Mouse (Mus musculus): ENCODE data around the gene Ect2. TPM values are rescaled to one million over a fixed set of nuclear protein-coding genes. Genes with fewer than 3 reads are reported as not detected.

Ect2 gene
- total RNA-seq, 2 experiments from 2014 or later, result 6.1 to 9.3 TPM

DNA sequence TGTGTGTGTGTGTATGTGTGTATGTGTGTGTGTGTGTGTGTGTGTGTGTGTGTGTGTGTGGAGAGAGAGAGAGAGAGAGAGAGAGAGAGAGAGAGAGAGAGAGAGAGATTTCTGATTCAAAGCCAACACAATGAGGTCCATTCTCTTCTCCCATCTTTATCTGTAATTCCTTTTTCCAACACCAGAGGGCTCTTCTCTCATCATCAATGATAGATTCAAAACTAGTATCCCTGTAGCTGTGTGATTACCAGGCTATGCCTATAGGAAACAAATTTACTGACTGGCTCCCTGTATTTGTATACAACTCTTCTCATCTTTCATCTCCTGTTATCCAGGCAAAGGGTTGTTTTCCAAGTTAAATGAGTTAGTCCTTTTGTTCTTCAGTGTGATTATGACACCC lies 86.5 kb downstream of the Ect2 start:
- DNase-seq, result no peak

DNA sequence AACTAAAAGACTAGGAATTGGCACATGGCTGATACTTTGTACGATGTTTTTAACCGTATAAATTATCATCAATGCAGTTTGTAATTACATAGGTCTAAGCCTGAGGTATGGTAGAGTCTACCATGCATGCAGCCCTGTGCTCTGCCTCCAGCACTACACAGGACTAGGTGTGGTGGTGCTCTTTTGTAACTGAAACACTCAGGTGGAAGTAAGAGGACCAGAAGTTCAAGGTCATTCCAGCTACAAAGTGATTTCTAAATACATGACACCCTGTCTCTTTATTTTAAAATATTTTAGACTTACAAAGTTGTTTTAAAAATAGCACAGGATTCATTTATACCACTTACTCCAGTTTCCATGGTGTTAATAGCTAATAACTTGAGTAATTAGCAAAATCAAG lies 88.8 kb downstream of the Ect2 start:
- no peak for DNase-seq

DNA sequence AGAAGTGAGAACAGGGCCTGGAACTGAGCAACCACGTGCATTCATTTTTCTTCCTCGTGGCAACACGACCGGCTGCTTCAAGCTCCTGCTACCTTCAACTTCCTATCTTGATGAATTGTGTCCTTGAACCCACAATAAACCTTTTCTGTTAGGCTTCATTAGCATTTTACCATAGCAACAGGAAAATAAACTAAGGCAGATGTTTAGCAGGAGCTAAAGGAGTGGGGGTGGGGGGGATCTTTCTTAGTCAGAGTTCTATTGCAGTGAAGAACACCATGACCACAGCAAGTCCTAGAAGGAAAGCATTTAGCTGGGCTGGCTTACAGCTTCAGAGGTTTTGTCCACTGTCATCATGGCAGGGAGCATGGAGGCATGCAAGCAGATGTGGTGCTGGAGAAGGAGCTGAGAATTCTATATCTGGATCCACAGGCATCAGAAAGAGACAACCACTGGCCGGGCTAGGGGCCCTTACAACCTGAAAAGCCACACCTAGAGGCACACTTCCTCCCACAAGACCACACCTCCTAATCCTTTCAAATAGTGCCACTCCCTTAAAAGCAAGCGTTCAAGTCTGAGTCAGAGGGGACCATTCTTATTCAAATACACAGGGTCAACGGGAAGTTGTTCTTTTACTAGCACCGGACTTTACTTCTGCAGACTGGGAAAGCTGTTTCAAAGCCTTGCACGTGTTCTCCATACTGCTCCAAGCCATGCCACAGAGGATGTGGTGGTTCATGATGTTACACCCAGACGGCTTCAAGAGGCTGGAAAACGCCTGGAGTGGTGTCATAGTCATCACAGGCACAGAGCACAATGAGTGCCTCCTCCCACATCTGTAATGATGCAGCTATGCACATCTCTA lies 90.0 kb downstream of the Ect2 start:
- no peak for DNase-seq

DNA sequence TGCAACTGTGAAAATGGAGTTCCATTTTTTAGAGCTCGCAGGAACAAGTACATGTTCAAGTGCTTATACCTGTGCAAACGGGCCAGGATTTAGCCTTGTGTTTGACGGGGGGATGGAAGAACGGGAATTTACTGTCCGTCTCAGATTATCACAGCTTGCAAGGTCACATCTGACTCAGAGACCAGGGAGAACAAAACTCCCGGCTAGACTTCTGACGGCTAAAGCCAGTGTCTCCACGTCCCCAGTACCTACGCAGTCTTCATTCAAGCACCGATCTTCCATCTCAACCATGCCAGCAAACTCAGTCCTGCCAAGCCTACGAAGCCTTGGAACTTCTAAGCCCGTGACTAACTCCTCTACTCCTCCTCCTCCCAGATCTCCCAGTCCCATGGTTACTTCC lies 93.2 kb downstream of the Ect2 start:
- no peak for DNase-seq

DNA sequence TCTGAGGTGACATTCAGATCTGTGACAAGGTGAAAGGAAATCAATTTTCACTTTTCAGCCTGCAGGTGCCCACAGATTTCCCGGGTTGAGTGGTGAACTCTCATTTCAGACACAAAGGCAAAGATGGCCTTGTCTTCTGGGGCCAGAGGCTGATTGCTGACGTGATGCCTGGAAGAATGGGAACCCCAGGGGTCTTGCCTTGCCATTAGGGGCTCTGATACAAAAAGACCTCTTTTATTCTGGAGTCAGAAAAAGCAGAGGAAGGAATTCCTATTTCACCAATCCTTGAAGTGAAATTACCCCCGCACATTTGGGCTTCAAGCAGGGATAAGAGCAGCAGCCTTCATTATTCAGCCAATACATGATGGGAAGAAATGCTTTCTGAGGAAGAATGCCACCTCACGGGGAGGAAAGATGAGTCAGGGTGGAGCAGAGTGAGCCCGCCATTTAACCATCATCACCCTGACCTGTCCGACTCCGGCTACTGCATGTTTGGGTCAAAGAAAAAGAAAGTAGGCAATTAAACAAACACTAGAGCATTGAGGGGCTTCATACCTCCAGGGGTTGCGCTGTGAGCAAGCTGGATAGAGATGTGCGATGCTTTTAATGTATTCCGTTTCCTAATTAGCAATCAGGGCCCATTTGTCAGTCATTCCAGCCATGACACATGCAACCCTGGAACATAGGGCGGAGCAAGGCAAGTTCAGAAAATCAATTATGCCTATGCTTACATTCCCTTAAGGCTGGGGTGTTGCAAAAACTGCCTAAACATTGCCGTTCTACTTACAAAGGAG lies 94.0 kb downstream of the Ect2 start:
- DNase-seq, result no peak

DNA sequence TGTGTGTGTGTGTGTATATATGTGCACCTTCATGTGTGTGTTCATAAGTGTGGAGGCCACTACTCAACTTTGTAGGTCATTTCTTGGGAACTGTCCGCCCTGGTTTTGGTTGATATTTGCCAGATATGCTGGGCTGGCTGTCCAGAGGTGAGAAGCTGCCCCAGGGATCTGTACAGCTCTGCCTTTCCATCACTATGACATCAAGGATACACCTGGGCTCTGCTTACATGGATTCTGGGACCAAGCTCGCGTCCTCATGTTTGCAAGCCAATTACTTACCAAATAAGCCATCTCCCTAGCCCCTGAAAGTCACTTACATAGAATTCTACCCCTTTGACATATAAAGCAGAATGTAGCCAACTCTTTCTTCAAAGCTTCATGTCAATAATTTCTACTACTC lies 98.2 kb downstream of the Ect2 start:
- DNase-seq, result no peak

DNA sequence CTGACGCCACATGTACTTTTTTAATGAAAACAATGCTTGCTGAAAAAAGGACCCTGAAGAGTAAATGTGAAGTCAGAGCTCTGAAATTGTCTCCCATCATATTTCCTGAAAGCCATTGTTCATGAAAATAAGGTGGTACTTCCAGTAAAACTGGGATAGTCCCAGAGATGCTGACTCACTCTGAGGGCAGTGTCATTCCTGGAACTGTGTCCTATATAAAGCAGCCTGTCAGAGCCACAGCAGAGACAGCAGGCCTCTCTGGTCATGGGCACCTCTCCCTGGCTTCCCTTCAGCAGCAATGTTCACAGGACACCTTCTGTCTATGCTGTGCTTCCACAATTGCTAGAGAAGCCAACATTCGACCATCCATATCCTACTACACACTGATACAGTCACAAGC lies 98.9 kb downstream of the Ect2 start:
- DNase-seq, result no peak

Other genes with a start within 250 kb of the Ect2 start
- gene Nceh1, start 29.1 kb upstream of the Ect2 start, total RNA-seq (2021), result 10 to 100 TPM; 10.7 to 13.6 TPM
- 1 to 10 TPM; 5.3 to 6.1 TPM for gene Tnfsf10, start 163.2 kb upstream of the Ect2 start, total RNA-seq (2021)
- not detected for gene Ghsr, start 217.5 kb upstream of the Ect2 start, total RNA-seq (2021)